Mouse (Mus musculus) stomach, embryonic 16.5 days (tissue): ENCODE measurements around the gene Wdr53. TPM values are rescaled to one million over a fixed set of nuclear protein-coding genes. Genes with fewer than 3 reads are reported as not detected.

ENCODE experiments used
- ATAC-seq: fragments of 200-750 bp; cut with Nextera tagmentation; 2 replicates; pipeline ENCODE4 v1.8.0; 2017; ENCODE audit warnings: moderate number of reproducible peaks, moderate TSS enrichment; ENCODE audit not compliant: insufficient read depth, low FRiP score
- H3K27ac ChIP-seq: fragments of 300-500 bp; sonication (generic); 2 replicates; pipeline ENCODE4 v1.5.1; 2014; ENCODE audit warnings: low read length
- H3K27me3 ChIP-seq: fragments of 300-500 bp; sonication (generic); 2 replicates; pipeline ENCODE4 v1.6.1; 2014; ENCODE audit warnings: low read length, control low read depth, mixed read lengths; ENCODE audit not compliant: control insufficient read depth, insufficient read depth
- H3K36me3 ChIP-seq: fragments of 300-500 bp; sonication (generic); 2 replicates; pipeline ENCODE4 v1.6.1; 2014; ENCODE audit warnings: low read length; ENCODE audit not compliant: control insufficient read depth, insufficient read depth
- H3K4me1 ChIP-seq: fragments of 300-500 bp; sonication (generic); 2 replicates; pipeline ENCODE4 v1.6.1; 2014; ENCODE audit warnings: low read length, control low read depth, mixed read lengths; ENCODE audit not compliant: control insufficient read depth, insufficient read depth
- H3K4me2 ChIP-seq: fragments of 300-500 bp; sonication (generic); 2 replicates; pipeline ENCODE4 v1.6.1; 2014; ENCODE audit warnings: low read depth, low read length, mixed read lengths
- H3K4me3 ChIP-seq: fragments of 300-500 bp; sonication (generic); replicated peaks from 2 replicates; pipeline ENCODE4 v1.5.1; 2014; ENCODE audit warnings: mild to moderate bottlenecking, low read length
- H3K9ac ChIP-seq: fragments of 300-500 bp; sonication (generic); 2 replicates; pipeline ENCODE4 v1.6.1; 2014; ENCODE audit warnings: low read length
- H3K9me3 ChIP-seq: fragments of 300-500 bp; sonication (generic); replicated peaks from 2 replicates; pipeline ENCODE4 v1.6.1; 2016; ENCODE audit warnings: low read length, control low read depth; ENCODE audit not compliant: control insufficient read depth
- WGBS: fragments of 180-500 bp; shearing (Covaris S2); extraction: QIAGEN DNeasy Blood & Tissue Kit; methylation state at CpG from one replicate; pipeline ENCODE4 v1.1.7; 2014; 5-methylcytosine and 5-hydroxymethylcytosine counted together
- polyA plus RNA-seq: library from polyadenylated mRNA; unstranded; fragments of >200 nt; fragmentation: Nextera tagmentation; extraction: Ambion mirVana; gene quantifications from 2 replicates; pipeline ENCODE4 v1.2.1, GENCODE M21; 2015

Wdr53 gene
- polyA plus RNA-seq: 18.4 and 19.5 TPM in 2 replicates

DNA sequence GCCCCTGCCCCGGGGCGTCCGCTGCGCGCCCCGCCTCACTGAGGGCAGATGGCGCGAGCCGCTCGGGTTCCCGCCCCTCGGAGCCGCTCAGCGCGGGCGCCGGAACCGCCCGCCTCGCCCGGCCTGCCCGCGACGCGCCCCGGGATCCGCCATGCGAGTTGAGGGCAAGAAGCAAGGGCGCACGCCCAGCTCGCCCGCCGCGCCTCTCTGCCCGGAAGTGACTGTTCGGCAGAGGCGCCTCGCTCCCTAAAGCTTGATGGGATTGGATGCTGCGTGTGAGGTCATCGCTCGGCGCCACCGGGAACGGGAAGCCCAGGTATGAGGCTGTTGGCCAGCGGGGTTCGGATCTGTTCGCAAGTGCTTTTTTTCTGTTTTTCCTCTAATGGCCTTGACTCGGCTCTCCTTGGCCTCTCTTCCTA lies at the start of gene Wdr53, which contains the start of gene Fbxo45:
Gene Wdr53, plus strand, starts transcription at position 276 of the 419 bp plus-strand sequence.
Gene Fbxo45, minus strand, starts transcription at position 207 of the 419 bp plus-strand sequence.
- peak within 1 kb of the TSS; percentile 94 for H3K9ac ChIP-seq
- peak; percentile 98 for ATAC-seq
- H3K27me3 ChIP-seq: no peaks in the 10 kb centered on the region
- peak within 1 kb of the TSS; percentile 77 for H3K4me3 ChIP-seq
- H3K4me1 ChIP-seq: peaks cover 17% of the 10 kb centered on the region
- H3K36me3 ChIP-seq: no peaks in the 10 kb centered on the region
- H3K9me3 ChIP-seq: no peaks in the 10 kb centered on the region
- whole genome bisulfite sequencing: under 1% methylated on average over 48 of the region's 48 CpGs
- peak within 1 kb of the TSS; percentile 93 for H3K27ac ChIP-seq
- H3K4me2 ChIP-seq: peak within 1 kb of the TSS; percentile 69

DNA sequence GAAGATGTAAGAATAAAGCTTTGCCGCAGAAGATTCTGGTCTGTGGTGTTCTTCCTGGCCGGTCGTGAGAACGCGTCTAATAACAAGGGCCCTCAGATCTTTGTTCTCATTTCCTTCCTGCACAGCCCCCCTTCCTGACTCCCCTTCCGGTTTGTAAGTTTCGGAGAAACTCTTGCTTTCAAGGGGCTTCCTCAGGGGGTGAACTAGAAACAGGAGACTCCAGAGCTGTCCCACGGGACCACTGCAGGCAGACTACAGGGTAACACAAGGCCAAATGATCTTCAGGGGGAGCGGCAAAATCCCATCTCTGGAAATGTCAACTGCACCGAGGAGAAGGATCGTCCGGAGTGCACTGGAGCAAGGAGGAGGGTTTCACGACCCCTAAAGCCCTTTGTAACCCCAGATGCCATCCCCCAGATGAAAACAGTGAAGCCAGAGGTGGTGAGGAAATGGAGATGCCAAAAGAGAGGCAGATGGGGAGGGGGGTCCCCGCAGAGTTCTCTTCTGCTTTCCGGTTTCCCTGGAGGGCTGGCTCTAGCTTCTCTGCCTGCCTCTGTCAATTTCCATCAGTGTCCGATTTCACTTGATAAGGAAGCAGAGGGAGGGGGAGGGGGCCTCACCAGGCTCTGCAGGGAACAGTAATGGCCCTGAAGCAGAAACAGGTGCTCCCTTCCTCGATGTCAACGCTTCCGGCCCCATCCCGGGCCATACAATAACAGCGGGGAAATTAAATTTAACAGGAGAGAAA lies 46.6 kb upstream of the Wdr53 start:
- H3K9ac ChIP-seq: peak overlapping the region; percentile 37; the same call in 1 of the 2 replicates
- 61% methylated on average over 20 of the region's 21 CpGs for WGBS
- H3K4me2 ChIP-seq: peak overlapping the region; percentile 14; the same call in 1 of the 2 replicates
- peak overlapping the region; percentile 77; the same call in 1 of the 2 replicates for H3K27ac ChIP-seq
- H3K27me3 ChIP-seq: no peaks in the 10 kb centered on the region
- H3K36me3 ChIP-seq: no peaks in the 10 kb centered on the region
- H3K9me3 ChIP-seq: no peaks in the 10 kb centered on the region
- H3K4me3 ChIP-seq: peak overlapping the region; percentile 26
- ATAC-seq: no peak; the same call in 1 of the 2 replicates
- H3K4me1 ChIP-seq: no peaks in the 10 kb centered on the region

DNA sequence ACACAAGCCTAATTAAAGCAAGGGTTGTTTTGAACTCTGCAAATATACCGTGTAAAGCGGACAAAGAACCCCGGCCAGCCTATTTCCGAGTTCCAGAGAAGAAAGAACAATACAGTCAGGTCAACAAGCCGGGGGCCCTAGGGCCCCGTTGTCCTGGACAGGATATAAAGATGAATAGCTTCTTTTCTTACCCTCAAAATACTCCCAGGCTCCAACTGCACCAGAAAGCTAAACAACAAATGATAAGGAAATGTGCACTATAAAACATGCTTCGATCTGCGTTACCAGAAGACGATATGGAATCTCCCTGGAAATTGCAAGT lies 46.1 kb upstream of the Wdr53 start:
- Histone ChIP-seq H3K4me1 (no peaks in the 10 kb centered on the region), H3K27ac (peak overlapping the region; percentile 46; the same call in 1 of the 2 replicates), H3K9me3 (no peaks in the 10 kb centered on the region), H3K36me3 (no peaks in the 10 kb centered on the region), H3K4me2 (0 out of 2 replicates have a peak overlapping the region, but pooled peaks have one; percentile 14), H3K4me3 (no peak overlapping the region), H3K27me3 (no peaks in the 10 kb centered on the region), H3K9ac (no peak overlapping the region)
- no peak for ATAC-seq
- WGBS: 60% methylated on average over 9 of the region's 9 CpGs

DNA sequence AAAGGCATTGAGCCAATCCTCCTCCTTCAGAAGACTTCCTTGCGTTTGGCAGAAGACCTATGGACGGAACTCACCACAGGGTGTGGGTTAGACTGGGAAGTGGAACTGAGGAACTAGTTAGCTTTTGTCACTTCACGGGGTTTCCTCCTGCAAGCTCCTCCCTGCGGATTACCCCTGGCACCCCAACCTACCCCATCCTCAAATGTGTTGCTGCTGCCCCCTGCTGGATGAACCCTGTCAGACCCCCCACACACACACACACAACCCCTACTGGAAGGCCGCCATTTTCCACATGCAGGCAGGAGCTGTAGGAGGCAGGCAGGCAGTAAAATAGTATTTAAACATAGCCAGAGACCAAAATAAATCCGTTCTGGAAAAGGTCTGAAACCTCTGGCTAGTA lies 44.3 kb upstream of the Wdr53 start:
- WGBS: 71% methylated on average over 6 of the region's 6 CpGs
- ATAC-seq: no peak
- H3K4me3 ChIP-seq: no peak overlapping the region

DNA sequence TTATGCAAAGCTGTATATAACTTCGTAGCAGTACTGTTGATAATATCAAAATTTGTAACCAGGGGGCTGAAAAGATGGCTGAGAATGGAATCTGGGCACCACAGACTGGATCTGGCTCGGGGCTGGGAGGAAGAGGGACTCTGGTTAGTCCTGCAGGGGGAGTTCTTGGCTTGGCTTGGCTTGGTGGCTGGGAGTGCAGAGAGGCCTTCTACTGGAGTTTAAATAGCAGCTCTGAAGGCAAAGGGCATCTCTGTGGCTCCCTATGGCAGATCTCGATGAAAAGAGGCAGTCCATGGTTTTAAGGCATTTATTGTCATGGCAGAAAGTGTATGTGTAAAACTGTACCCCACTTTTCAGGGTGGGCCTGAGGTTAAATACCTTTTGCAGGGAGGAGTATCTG lies 42.1 kb upstream of the Wdr53 start:
- Histone ChIP-seq H3K4me1 (no peaks in the 10 kb centered on the region), H3K9ac (no peak overlapping the region), H3K4me2 (no peak overlapping the region), H3K9me3 (peaks cover 7% of the 10 kb centered on the region; the same call in 1 of the 2 replicates), H3K4me3 (no peak overlapping the region), H3K27ac (no peak overlapping the region), H3K36me3 (no peaks in the 10 kb centered on the region), H3K27me3 (no peaks in the 10 kb centered on the region)
- no peak for ATAC-seq
- 53% methylated on average over 3 of the region's 3 CpGs for WGBS

More for the DNA sequence above, 44.3 kb upstream of the Wdr53 start:
- Histone ChIP-seq H3K9ac (no peak overlapping the region), H3K27me3 (no peaks in the 10 kb centered on the region), H3K9me3 (no peaks in the 10 kb centered on the region), H3K27ac (no peak overlapping the region), H3K4me1 (no peaks in the 10 kb centered on the region), H3K36me3 (no peaks in the 10 kb centered on the region), H3K4me2 (no peak overlapping the region)

DNA sequence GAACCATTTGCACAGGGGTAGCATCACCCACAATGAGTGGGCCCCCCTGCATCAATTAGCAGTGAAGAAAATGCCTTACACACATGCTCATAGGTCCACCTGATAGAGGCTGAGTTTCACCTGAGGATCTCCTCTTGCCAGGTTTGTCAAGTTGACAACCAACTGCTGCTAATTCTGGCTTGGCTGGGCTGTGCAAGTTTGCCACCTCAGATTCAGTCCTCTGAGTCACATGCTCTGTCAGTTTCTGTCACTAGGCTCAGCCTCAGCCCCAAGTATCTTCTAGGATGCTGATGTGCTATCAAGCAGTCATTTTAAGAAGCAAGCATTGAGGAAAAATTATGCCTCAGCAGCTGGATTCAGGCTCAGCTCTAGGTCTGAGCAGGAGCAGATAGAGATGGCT lies 32.9 kb upstream of the Wdr53 start:
- Histone ChIP-seq H3K36me3 (no peaks in the 10 kb centered on the region), H3K9ac (no peak overlapping the region), H3K27ac (no peak overlapping the region), H3K4me1 (no peaks in the 10 kb centered on the region), H3K9me3 (peaks cover 10% of the 10 kb centered on the region; the same call in 1 of the 2 replicates), H3K4me2 (no peak overlapping the region), H3K27me3 (no peaks in the 10 kb centered on the region), H3K4me3 (no peak overlapping the region)
- no peak for ATAC-seq

DNA sequence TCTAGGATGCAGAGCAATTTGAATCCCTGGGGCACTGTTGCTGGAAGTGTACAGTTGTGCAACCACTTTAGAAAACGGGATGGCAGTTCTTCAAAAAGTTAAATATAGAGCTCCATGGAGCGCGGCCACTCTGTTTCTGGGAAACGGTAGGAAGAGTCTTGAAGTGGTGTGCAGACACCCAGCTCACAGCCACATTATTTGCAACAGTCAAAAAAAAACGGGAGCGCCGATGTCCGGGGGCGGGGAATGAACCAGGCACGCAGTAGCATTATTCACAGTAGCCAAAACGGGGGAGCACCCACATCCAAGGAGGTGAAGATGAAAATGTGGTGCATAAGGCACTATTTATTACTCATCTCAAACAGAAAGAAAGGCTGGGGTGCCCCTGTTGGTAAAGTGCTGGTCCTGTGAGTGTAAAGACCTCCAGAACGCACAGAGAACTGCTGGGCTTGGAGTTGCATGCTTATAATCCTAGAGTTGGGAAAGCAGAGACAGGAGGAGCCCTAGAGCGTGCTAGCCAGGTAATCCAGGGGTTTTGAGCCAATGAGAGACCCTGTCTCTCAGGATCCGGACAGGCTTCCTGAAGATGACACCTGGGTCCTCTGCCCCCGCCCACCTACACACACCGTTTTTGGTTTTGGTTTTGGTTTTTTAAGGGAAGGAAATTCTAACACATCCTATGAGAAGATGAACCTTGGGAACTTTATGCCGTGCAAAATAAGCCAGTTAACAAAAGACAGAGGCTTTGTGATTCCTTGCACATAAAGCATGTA lies 32.0 kb upstream of the Wdr53 start:
- Histone ChIP-seq H3K9me3 (peaks cover 2% of the 10 kb centered on the region; the same call in 1 of the 2 replicates), H3K4me3 (no peak overlapping the region), H3K27me3 (no peaks in the 10 kb centered on the region), H3K9ac (no peak overlapping the region), H3K4me2 (no peak overlapping the region), H3K4me1 (no peaks in the 10 kb centered on the region), H3K36me3 (no peaks in the 10 kb centered on the region), H3K27ac (no peak overlapping the region)
- 70% methylated on average over 17 of the region's 17 CpGs for WGBS
- no peak for ATAC-seq

DNA sequence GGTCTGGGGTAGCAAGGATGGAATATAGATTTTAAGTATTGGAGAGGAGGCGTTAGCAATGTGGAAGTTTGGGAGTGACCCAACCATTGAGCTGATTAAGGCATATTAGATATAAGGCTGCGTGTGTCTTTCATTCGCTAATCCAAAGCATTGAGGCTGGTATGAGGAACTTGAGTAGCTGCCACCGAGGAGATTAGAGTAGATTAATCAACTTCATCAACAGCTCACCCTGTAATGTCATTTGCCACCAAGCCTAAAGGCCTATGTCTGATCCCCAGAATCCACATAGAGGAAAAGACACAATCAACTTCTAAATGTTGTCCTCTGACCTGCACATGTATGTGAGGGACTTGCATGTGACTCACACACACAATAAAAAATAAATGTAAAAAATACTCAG lies 25.2 kb upstream of the Wdr53 start:
- 81% methylated on average over 4 of the region's 4 CpGs for WGBS

DNA sequence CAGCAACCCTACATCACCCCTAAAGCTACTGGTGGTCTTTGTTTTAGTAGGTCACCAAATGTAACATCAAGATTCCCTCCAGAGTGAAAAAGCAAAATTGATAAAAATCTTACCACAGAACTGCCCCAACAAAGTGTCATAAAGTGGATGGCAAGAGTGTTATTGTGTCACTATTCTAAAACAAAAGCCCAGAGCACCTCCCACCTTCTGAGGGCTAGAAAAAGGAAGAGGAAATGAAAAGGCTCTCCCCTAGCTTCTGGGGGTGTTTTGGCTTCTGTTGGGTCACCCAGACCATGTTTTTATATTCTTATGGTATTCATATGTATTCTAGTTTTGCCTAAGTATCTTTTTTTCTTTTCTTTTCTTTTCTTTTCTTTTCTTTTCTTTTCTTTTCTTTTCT lies 24.6 kb upstream of the Wdr53 start:
- no peak overlapping the region for H3K4me2 ChIP-seq
- no peak for ATAC-seq
- no peaks in the 10 kb centered on the region for H3K4me1 ChIP-seq
- no peak overlapping the region for H3K27ac ChIP-seq
- H3K9me3 ChIP-seq: no peaks in the 10 kb centered on the region
- H3K4me3 ChIP-seq: no peak overlapping the region
- no peaks in the 10 kb centered on the region for H3K36me3 ChIP-seq
- no peak overlapping the region for H3K9ac ChIP-seq
- H3K27me3 ChIP-seq: no peaks in the 10 kb centered on the region

More for the DNA sequence above, 25.2 kb upstream of the Wdr53 start:
- Histone ChIP-seq H3K4me3 (no peak overlapping the region), H3K9ac (no peak overlapping the region), H3K27me3 (no peaks in the 10 kb centered on the region), H3K36me3 (no peaks in the 10 kb centered on the region), H3K4me2 (no peak overlapping the region), H3K9me3 (no peaks in the 10 kb centered on the region), H3K27ac (no peak overlapping the region), H3K4me1 (no peaks in the 10 kb centered on the region)
- ATAC-seq: no peak
